Mouse (Mus musculus) retina, adult 2 months (tissue): ENCODE measurements around the gene Hoxa6.

Experiments used
- DNase-seq: peaks from one replicate; pipeline ENCODE4 v3.0.0-alpha.2; 2012; ENCODE audit warnings: low read depth, low spot score

The Hoxa6 gene

GRCm38 (mm10) chr6:52180213-52180710 lies 28.3 kb downstream of the Hoxa6 start:
- no peak for DNase-seq

- no peak for DNase-seq
Observed at GRCm38 (mm10) chr6:52179690-52180089, 28.8 kb downstream of the Hoxa6 start.

- no peak for DNase-seq
Observed at GRCm38 (mm10) chr6:52178918-52179665, 29.4 kb downstream of the Hoxa6 start.

- DNase-seq: no peak
Observed at GRCm38 (mm10) chr6:52177806-52178205, 30.7 kb downstream of the Hoxa6 start.

- no peak for DNase-seq
Observed at GRCm38 (mm10) chr6:52177061-52177735, 31.3 kb downstream of the Hoxa6 start, which contains the start of gene 5730596B20Rik. Gene 5730596B20Rik (plus strand): TSS chr6:52177498.

- DNase-seq: no peak
Observed at GRCm38 (mm10) chr6:52176391-52176790, 32.1 kb downstream of the Hoxa6 start.

GRCm38 (mm10) chr6:52175864-52176263 lies 32.7 kb downstream of the Hoxa6 start:
- no peak for DNase-seq

GRCm38 (mm10) chr6:52174968-52175751 lies 33.4 kb downstream of the Hoxa6 start:
- DNase-seq: no peak

- no peak for DNase-seq
Observed at GRCm38 (mm10) chr6:52173648-52174047, 34.9 kb downstream of the Hoxa6 start.

- no peak for DNase-seq
Observed at GRCm38 (mm10) chr6:52172501-52172900, 36.0 kb downstream of the Hoxa6 start.

- no peak for DNase-seq
Observed at GRCm38 (mm10) chr6:52171938-52172337, 36.6 kb downstream of the Hoxa6 start.

GRCm38 (mm10) chr6:52171331-52171730 lies 37.2 kb downstream of the Hoxa6 start:
- no peak for DNase-seq

- no peak for DNase-seq
Observed at GRCm38 (mm10) chr6:52170898-52171223, 37.7 kb downstream of the Hoxa6 start.

GRCm38 (mm10) chr6:52170166-52170897 lies 38.2 kb downstream of the Hoxa6 start:
- DNase-seq: no peak

GRCm38 (mm10) chr6:52169499-52170165 lies 38.9 kb downstream of the Hoxa6 start:
- DNase-seq: no peak

- no peak for DNase-seq
Observed at GRCm38 (mm10) chr6:52168191-52169055, 40.1 kb downstream of the Hoxa6 start.

- DNase-seq: no peak
Observed at GRCm38 (mm10) chr6:52167736-52168161, 40.8 kb downstream of the Hoxa6 start.

- DNase-seq: no peak
Observed at GRCm38 (mm10) chr6:52167176-52167575, 41.3 kb downstream of the Hoxa6 start.

- DNase-seq: no peak
Observed at GRCm38 (mm10) chr6:52166431-52167077, 42.0 kb downstream of the Hoxa6 start.
